Mouse (Mus musculus): ENCODE measurements around the gene Gadd45gip1. TPM values are rescaled to one million over a fixed set of nuclear protein-coding genes. Genes with fewer than 3 reads are reported as not detected.

Gadd45gip1 gene
- polyA plus RNA-seq, 1 experiment from 2014 or later = 37.4 TPM

DNA sequence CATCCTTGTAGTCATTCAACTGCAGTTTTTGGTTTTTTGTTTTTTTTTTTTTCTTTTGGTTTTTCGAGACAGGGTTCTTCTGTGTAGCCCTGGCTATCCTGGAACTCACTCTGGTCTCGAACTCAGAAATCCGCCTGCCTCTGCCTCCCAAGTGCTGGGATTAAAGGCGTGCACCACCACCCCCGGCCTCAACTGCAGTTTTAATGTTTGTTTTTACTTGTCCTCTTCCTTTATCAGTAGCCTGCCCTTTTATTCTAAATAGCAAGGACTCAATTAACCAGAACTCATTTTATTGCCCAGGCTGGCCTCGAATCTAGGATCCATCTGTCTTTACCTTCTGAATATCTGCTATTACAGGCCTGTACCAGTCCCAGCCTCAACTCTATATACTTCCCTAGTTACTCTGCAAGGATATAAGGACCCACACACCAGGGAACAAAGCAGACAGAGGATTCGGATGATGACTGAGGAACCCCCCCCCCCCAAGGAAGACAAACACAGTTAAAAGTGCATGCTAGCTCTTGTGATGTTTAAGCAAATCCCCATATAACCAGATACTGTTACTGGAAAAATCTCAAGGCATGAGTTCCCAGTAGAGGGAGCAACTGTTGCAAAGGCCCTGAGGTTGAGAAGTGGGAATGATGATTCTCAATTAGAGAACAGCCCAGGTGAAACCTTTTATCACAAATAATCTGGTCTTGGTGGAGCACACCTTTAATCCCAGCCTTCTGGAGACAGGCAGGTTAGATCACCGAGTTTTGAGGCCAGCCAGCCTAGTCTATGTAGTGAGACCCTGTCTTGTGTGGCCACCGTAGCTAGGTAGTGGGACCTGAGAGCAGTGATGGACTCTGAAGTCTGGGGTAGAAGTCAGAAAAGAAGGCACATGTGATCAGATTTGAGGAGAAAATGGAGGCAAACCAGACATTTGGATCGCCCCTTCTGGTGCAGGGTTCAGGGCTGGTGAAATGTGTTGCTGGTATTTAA, 1.7 kb downstream of the Gadd45gip1 start:
- 72% methylated on average over 10 of the region's 10 CpGs for WGBS
- Histone ChIP-seq H3K4me2 (ENCODE audit: low read length) (peak overlapping the region; percentile 75), H3K4me3 (ENCODE audit: low read depth, low read length) (peak overlapping the region; percentile 58), H3K4me1 (ENCODE audit: control insufficient read depth, insufficient read depth, low read length) (peaks cover 9% of the 10 kb centered on the region), H3K9me3 (replicated peaks; ENCODE audit: control insufficient read depth, low read length, poor library complexity, severe bottlenecking) (no peaks in the 10 kb centered on the region), H3K27ac (ENCODE audit: low read length) (peak overlapping the region; percentile 97), H3K27me3 (ENCODE audit: control insufficient read depth, insufficient read depth, low read depth, low read length) (no peaks in the 10 kb centered on the region), H3K9ac (ENCODE audit: low read depth, low read length) (peak overlapping the region; percentile 96), H3K36me3 (ENCODE audit: control insufficient read depth, insufficient read depth, low read length) (peaks cover 26% of the 10 kb centered on the region)
- ATAC-seq = no peak

DNA sequence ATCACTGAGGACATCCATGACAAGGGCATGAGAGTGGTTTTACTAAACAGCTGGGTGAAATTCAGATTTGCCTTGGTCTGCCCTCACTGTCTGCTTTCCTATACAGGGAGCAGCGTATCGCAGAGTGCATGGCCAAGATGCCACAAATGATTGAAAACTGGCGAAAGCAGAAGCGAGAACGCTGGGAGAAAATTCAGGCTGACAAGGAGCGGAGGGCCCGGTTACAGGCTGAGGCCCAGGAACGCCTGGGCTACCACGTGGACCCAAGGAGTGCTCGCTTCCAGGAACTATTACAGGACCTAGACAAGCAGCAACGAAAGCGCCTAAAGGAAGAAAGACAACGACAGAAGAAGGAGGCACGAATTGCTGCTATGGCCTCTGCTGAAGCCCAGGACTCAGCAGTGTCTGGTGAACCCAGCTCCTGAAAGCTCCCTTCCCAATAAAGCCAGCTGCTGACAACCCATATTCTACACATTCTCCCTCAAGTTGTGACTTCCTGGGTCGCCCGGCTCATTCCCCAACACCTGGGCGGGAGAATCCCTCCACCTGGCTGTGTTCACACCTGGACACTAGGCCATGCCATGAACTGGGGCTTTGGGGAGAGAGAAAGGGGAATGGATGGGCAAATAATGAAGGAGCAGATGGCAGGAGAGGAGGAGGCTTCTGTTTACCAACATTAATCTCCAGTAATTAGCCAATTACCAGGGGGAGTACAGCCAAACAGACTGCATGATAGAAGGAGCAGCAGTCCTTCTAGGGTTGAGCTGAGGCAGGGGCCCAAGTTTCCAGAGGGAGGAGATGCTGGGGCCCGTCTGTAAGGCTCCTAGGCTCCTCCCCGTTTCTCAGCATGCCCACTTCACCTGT, 2.9 kb downstream of the Gadd45gip1 start:
- Histone ChIP-seq H3K27me3 (ENCODE audit: control insufficient read depth, insufficient read depth, low read depth, low read length) (no peaks in the 10 kb centered on the region), H3K4me3 (ENCODE audit: low read depth, low read length) (no peak overlapping the region), H3K4me2 (ENCODE audit: low read length) (no peak overlapping the region), H3K36me3 (ENCODE audit: control insufficient read depth, insufficient read depth, low read length) (peaks cover 30% of the 10 kb centered on the region), H3K9me3 (replicated peaks; ENCODE audit: control insufficient read depth, low read length, poor library complexity, severe bottlenecking) (no peaks in the 10 kb centered on the region), H3K4me1 (ENCODE audit: control insufficient read depth, insufficient read depth, low read length) (peaks cover 12% of the 10 kb centered on the region), H3K27ac (ENCODE audit: low read length) (peak overlapping the region; percentile 42; the same call in 1 of the 2 replicates), H3K9ac (ENCODE audit: low read depth, low read length) (no peak overlapping the region)
- WGBS = 85% methylated on average over 19 of the region's 19 CpGs
- no peak for ATAC-seq

DNA sequence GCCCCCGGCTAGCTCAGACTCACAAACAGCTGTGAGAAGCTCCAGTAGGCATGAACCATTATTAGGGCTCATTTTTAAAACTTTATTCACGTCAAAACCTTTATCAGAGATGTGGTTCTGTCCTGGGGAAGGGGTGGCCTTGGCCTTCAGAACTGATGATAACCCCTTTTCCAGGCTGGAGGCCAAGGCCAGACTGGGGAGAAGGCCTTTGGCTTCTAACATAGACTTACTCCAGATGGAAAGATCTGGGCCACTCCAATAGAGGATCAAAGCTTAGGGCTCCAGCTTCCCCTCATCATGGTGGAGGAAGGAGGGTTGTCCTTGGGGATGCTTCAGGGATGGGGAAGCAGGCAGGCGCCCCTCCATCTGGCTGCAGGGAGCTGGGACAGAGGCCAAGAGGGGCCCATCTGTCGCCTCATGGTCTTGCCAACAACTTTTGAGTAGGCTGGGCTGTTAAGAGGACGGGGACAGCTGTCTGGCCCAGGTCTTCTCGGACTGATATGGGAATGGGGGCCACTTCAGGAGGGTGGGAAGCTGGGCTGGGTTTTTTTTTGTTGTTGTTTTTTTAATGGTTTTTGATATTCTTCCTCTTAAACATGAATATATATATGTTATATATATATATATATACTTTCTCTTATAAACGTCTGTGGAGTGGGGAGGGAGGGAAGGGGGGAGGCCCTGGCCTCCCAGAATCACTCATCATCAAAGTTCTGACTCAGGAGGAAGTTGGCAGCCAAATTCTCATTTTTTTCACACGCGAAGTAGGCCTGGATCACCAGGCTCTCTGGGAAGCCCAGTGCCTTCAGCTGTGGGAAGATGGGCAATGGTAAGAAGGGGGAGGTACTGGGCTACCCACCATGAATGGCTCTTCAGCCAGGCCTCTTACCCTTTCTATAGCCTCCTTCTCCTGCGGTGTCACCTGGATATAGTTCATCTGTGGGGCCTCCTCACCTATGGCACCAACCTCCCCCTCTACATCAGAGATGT, 3.8 kb downstream of the Gadd45gip1 start:
- 66% methylated on average over 10 of the region's 10 CpGs for WGBS
- Histone ChIP-seq H3K4me1 (ENCODE audit: control insufficient read depth, insufficient read depth, low read length) (peaks cover 19% of the 10 kb centered on the region), H3K27me3 (ENCODE audit: control insufficient read depth, insufficient read depth, low read depth, low read length) (no peaks in the 10 kb centered on the region), H3K36me3 (ENCODE audit: control insufficient read depth, insufficient read depth, low read length) (peaks cover 30% of the 10 kb centered on the region), H3K4me2 (ENCODE audit: low read length) (no peak overlapping the region), H3K9me3 (replicated peaks; ENCODE audit: control insufficient read depth, low read length, poor library complexity, severe bottlenecking) (no peaks in the 10 kb centered on the region), H3K27ac (ENCODE audit: low read length) (no peak overlapping the region), H3K4me3 (ENCODE audit: low read depth, low read length) (no peak overlapping the region), H3K9ac (ENCODE audit: low read depth, low read length) (no peak overlapping the region)
- no peak for ATAC-seq

DNA sequence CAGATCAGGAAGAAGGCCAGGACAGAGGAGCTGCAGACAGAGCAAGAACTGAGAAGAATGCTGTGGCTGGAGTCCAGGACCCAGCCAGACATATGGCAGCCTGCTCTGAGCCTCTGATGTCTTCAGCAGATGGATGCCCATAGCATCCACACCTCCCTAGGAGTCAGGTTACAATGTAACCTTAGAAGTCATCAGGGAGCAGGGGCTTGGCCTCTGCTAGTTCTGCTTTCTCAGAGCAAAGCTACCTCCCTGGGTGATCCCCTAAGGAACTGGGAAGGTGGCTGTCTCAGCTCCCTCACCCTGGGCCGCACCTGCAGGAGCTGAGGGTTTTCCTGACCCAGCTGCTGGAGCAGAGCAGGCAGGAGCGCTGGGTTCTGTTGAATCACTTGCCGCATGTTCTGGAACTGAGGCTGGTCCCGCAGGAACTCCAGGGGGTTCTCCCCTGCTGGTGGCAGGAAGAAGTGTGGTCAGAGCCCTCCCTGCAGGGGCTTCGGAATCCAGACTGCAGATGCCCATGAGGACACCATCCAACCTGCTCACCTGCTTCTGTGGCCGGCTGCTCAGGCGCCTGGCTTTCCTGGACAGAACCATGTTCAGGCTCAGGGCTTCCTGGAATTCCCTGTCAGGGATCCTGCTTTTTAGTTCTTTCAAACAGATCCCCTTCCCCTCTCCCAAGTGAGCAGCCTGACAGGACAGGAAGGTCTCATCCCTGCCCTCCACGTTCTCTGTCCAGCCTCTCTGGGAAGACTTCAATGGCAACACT, 6.0 kb downstream of the Gadd45gip1 start:
- Histone ChIP-seq H3K27ac (ENCODE audit: low read length) (no peak overlapping the region), H3K4me2 (ENCODE audit: low read length) (no peak overlapping the region), H3K27me3 (ENCODE audit: control insufficient read depth, insufficient read depth, low read depth, low read length) (no peaks in the 10 kb centered on the region), H3K9me3 (replicated peaks; ENCODE audit: control insufficient read depth, low read length, poor library complexity, severe bottlenecking) (no peaks in the 10 kb centered on the region), H3K36me3 (ENCODE audit: control insufficient read depth, insufficient read depth, low read length) (peaks cover 37% of the 10 kb centered on the region), H3K4me1 (ENCODE audit: control insufficient read depth, insufficient read depth, low read length) (peaks cover 19% of the 10 kb centered on the region), H3K9ac (ENCODE audit: low read depth, low read length) (no peak overlapping the region), H3K4me3 (ENCODE audit: low read depth, low read length) (no peak overlapping the region)
- 68% methylated on average over 8 of the region's 8 CpGs for WGBS
- no peak for ATAC-seq

GRCm38 (mm10) chr8:84837912-84838470, 6.7 kb downstream of the Gadd45gip1 start:
- no peak for ATAC-seq
- H3K27me3 ChIP-seq (ENCODE audit: control insufficient read depth, insufficient read depth, low read depth, low read length) = no peaks in the 10 kb centered on the region
- H3K9me3 ChIP-seq (replicated peaks; ENCODE audit: control insufficient read depth, low read length, poor library complexity, severe bottlenecking) = no peaks in the 10 kb centered on the region
- no peak overlapping the region for H3K4me3 ChIP-seq (ENCODE audit: low read depth, low read length)
- H3K4me2 ChIP-seq (ENCODE audit: low read length) = no peak overlapping the region
- H3K36me3 ChIP-seq (ENCODE audit: control insufficient read depth, insufficient read depth, low read length) = peaks cover 43% of the 10 kb centered on the region
- H3K9ac ChIP-seq (ENCODE audit: low read depth, low read length) = no peak overlapping the region
- peaks cover 17% of the 10 kb centered on the region for H3K4me1 ChIP-seq (ENCODE audit: control insufficient read depth, insufficient read depth, low read length)
- H3K27ac ChIP-seq (ENCODE audit: low read length) = no peak overlapping the region
- WGBS = 85% methylated on average over 15 of the region's 15 CpGs

DNA sequence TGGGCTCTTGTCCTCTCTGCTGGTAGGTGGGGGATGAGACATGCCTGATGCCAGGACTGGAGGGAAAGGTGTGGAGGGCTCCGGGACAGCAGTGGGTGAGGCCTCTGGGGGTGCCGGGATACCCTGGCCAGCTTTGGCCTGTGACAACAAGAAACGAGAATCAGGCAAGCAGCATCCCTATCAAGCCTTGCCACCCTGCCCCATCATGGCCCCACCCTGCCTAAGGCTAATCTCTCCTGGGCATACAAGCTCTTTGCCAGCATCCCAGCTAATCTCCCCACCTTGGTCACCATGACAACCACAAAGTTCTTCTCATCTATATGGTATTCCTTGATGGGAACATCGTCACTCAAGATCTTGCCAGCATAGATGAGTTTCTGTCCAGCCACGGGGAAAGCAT, 7.2 kb downstream of the Gadd45gip1 start:
- no peak overlapping the region for H3K4me2 ChIP-seq (ENCODE audit: low read length)
- no peaks in the 10 kb centered on the region for H3K27me3 ChIP-seq (ENCODE audit: control insufficient read depth, insufficient read depth, low read depth, low read length)
- H3K27ac ChIP-seq (ENCODE audit: low read length) = no peak overlapping the region
- H3K4me1 ChIP-seq (ENCODE audit: control insufficient read depth, insufficient read depth, low read length) = peaks cover 17% of the 10 kb centered on the region
- no peaks in the 10 kb centered on the region for H3K9me3 ChIP-seq (replicated peaks; ENCODE audit: control insufficient read depth, low read length, poor library complexity, severe bottlenecking)
- H3K9ac ChIP-seq (ENCODE audit: low read depth, low read length) = no peak overlapping the region
- no peak overlapping the region for H3K4me3 ChIP-seq (ENCODE audit: low read depth, low read length)
- H3K36me3 ChIP-seq (ENCODE audit: control insufficient read depth, insufficient read depth, low read length) = peaks cover 48% of the 10 kb centered on the region
- WGBS = 86% methylated on average over 5 of the region's 5 CpGs
- ATAC-seq = no peak

- WGBS = 92% methylated on average over 2 of the region's 2 CpGs
- H3K27ac ChIP-seq (ENCODE audit: low read length) = no peak overlapping the region
- peaks cover 21% of the 10 kb centered on the region for H3K4me1 ChIP-seq (ENCODE audit: control insufficient read depth, insufficient read depth, low read length)
- H3K27me3 ChIP-seq (ENCODE audit: control insufficient read depth, insufficient read depth, low read depth, low read length) = no peaks in the 10 kb centered on the region
- no peak for ATAC-seq
- peak overlapping the region; percentile 90; the same call in 1 of the 2 replicates for H3K9ac ChIP-seq (ENCODE audit: low read depth, low read length)
- no peaks in the 10 kb centered on the region for H3K9me3 ChIP-seq (replicated peaks; ENCODE audit: control insufficient read depth, low read length, poor library complexity, severe bottlenecking)
- H3K4me2 ChIP-seq (ENCODE audit: low read length) = peak overlapping the region; percentile 74
- peak overlapping the region; percentile 73 for H3K4me3 ChIP-seq (ENCODE audit: low read depth, low read length)
- peaks cover 49% of the 10 kb centered on the region for H3K36me3 ChIP-seq (ENCODE audit: control insufficient read depth, insufficient read depth, low read length)
Measured at GRCm38 (mm10) chr8:84839411-84839810, 8.1 kb downstream of the Gadd45gip1 start.
